Mouse (Mus musculus): ENCODE results near the gene Lag3. TPM values are rescaled to one million over a fixed set of nuclear protein-coding genes. Genes with fewer than 3 reads are reported as not detected.

Lag3 gene
- polyA plus RNA-seq, 1 experiment from 2014 or later, result 4.0 TPM

DNA sequence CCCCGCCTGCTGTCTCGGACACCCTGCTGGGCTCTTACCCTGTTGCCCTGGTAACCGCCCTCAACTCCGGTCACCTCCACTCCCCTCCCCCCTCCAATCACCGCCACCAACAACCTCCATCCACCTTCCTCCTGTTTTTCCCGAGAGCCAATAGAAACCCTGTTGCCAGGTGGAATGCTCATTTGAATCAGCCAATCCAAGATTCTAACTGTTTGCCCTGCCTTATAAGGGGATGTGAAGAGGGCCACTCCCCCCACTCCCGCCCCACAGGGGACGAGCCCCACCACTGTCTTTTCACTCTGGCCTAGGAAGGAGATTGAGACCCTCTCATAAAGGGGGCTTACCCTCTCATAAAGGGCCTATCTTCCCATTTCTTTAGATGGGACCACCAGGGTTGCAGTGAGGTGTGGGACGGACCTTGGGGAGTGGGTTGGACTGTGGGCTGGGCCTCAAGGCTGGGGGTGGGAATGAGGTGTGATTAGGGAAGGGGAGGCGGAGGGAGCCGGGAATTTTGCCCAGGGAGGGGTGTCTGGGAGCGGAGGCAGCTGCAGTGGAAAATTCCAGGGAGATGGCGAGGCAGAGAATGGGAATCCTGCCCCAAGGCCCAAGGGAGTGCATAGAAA, 8.3 kb upstream of the Lag3 start, which contains the start of gene Ptms:
Ptms (minus strand) TSS at position 409 of the 623 bp plus-strand sequence.
- peak; percentile 83 for ATAC-seq (ENCODE audit: insufficient number of reproducible peaks, low FRiP score, low TSS enrichment, low read depth)
- Histone ChIP-seq H3K4me1 (peaks cover 47% of the 10 kb centered on the region), H3K36me3 (peaks cover 3% of the 10 kb centered on the region), H3K9ac (no peak within 1 kb of the TSS), H3K4me2 (replicated peaks) (peak within 1 kb of the TSS; percentile 89), H3K9me3 (replicated peaks) (no peaks in the 10 kb centered on the region), H3K4me3 (replicated peaks) (peak within 1 kb of the TSS; percentile 89), H3K27me3 (no peaks in the 10 kb centered on the region), H3K27ac (replicated peaks) (peak within 1 kb of the TSS; percentile 100)
- 1% methylated on average over 13 of the region's 13 CpGs for WGBS

GRCm38 (mm10) chr6:124918890-124919627, 7.6 kb upstream of the Lag3 start:
- no peaks in the 10 kb centered on the region for H3K9me3 ChIP-seq (replicated peaks)
- H3K4me1 ChIP-seq, result peaks cover 55% of the 10 kb centered on the region
- peaks cover 11% of the 10 kb centered on the region for H3K36me3 ChIP-seq
- 0 out of 2 replicates have a peak overlapping the region, but pooled peaks have one; percentile 100 for H3K9ac ChIP-seq
- H3K27me3 ChIP-seq, result no peaks in the 10 kb centered on the region
- no peak for ATAC-seq (ENCODE audit: insufficient number of reproducible peaks, low FRiP score, low TSS enrichment, low read depth)
- peak overlapping the region; percentile 89 for H3K4me3 ChIP-seq (replicated peaks)
- peak overlapping the region; percentile 89 for H3K4me2 ChIP-seq (replicated peaks)
- 22% methylated on average over 13 of the region's 14 CpGs for WGBS
- H3K27ac ChIP-seq (replicated peaks), result peak overlapping the region; percentile 100

DNA sequence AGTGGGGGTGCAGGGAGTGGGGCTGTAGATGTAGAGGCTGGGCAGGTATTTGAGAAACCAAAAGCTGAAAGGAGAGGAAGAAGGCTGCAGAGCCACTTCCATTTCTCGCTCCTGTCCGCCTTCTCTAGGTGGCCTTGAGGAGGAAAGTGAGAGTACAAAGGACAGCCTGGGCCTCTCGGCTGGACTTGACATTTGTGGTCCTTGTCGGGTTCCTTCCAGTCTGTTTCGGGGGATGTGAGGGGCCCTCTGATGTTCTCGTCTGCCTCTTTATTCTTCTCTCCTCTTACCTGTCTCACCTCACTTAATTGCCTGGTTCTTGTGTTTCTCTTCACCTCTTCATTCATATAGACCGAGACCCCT, 6.8 kb upstream of the Lag3 start:
- peaks cover 18% of the 10 kb centered on the region for H3K36me3 ChIP-seq
- no peaks in the 10 kb centered on the region for H3K27me3 ChIP-seq
- H3K4me2 ChIP-seq (replicated peaks), result peak overlapping the region; percentile 89
- peak overlapping the region; percentile 100 for H3K27ac ChIP-seq (replicated peaks)
- 11% methylated on average over 7 of the region's 7 CpGs for WGBS
- peaks cover 62% of the 10 kb centered on the region for H3K4me1 ChIP-seq
- peak overlapping the region; percentile 89 for H3K4me3 ChIP-seq (replicated peaks)
- H3K9me3 ChIP-seq (replicated peaks), result no peaks in the 10 kb centered on the region
- peak overlapping the region; percentile 100 for H3K9ac ChIP-seq
- ATAC-seq (ENCODE audit: insufficient number of reproducible peaks, low FRiP score, low TSS enrichment, low read depth), result no peak

DNA sequence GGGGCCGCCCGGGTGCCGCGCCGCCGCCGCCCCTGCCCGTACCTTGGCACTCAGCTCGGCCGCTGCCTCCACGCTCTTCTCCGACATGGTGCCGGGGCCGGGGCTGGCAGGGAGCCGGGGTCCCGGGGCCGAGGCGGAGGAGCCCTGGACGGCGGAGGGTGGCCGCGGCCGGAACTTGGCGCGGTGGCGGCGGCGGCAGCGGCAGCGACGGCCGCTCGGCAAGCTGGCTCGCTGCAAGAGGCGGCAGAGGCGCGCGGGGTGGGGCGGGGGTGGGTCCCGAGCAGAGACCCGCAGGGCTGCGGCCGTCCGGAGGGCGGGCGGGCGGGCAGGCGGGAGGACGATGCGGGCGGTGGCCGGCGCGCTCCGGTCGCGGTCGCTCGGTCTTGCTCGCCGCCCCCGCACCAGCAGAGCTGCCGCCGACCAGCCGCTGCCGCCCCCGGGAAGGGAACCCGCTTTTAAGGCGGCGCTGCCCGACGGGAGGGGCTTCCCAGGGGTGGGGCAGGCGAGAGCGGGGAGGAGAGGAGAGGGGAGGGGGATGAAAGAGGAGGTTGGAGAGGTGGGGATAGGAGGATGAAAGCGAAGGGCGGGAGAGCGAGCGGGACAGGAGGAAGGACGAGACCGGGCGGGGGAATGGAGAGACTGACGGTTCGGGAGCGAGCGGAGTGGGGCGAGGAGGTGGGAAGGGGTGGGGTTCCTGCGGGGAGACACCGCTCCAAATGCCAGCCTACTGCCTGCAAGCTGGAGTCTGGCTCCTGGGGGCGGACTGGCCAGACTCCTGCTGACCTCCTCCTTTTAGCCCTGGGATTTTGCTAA, 6.2 kb upstream of the Lag3 start:
- Histone ChIP-seq H3K9ac (peak overlapping the region; percentile 100), H3K4me2 (replicated peaks) (peak overlapping the region; percentile 89), H3K4me3 (replicated peaks) (peak overlapping the region; percentile 89), H3K4me1 (peaks cover 65% of the 10 kb centered on the region), H3K36me3 (peaks cover 24% of the 10 kb centered on the region), H3K27me3 (no peaks in the 10 kb centered on the region), H3K27ac (replicated peaks) (peak overlapping the region; percentile 100), H3K9me3 (replicated peaks) (no peaks in the 10 kb centered on the region)
- ATAC-seq (ENCODE audit: insufficient number of reproducible peaks, low FRiP score, low TSS enrichment, low read depth), result peak; percentile 84
- WGBS, result under 1% methylated on average over 65 of the region's 89 CpGs

GRCm38 (mm10) chr6:124916695-124917517, 5.4 kb upstream of the Lag3 start:
- no peaks in the 10 kb centered on the region for H3K9me3 ChIP-seq (replicated peaks)
- peak overlapping the region; percentile 89 for H3K4me2 ChIP-seq (replicated peaks)
- peak overlapping the region; percentile 100 for H3K27ac ChIP-seq (replicated peaks)
- no peaks in the 10 kb centered on the region for H3K27me3 ChIP-seq
- ATAC-seq (ENCODE audit: insufficient number of reproducible peaks, low FRiP score, low TSS enrichment, low read depth), result peak; percentile 74
- under 1% methylated on average over 65 of the region's 67 CpGs for WGBS
- H3K9ac ChIP-seq, result peak overlapping the region; percentile 100
- H3K4me3 ChIP-seq (replicated peaks), result peak overlapping the region; percentile 89
- H3K36me3 ChIP-seq, result peaks cover 25% of the 10 kb centered on the region
- H3K4me1 ChIP-seq, result peaks cover 67% of the 10 kb centered on the region

DNA sequence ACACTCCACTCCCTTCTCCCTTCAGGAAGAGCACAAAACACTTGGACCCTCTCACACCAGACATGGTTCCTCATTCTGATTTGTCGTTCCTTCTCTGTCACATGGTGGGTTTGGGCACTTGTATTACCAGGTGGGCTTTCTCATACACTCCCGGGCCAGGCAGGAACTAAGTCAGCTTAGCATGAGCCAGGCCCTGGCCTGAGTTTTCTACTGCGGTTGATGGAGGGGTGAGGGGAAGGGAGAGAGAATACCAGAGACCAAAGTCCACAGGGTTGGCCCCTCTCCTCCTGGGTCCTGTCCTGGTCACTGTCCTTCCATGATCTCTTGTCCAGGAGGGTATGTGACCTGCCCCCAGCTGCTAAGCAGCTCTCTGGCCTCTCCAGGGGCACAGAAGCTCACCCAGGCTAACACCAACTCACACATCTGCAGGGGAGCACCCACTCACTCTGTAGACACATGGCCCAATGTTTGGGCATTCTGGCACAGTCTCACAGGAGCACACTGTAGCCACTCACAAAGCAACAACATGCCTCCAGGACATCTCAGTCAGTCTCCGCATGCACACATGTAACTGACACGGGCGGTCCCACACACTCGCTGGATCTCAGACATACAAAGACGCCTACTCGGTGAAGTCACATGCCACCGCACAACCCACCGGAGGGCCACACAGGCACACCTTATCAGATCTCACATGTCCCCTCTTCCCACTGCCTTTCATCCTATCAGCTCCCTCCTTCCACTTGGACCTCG, 4.6 kb upstream of the Lag3 start:
- WGBS, result 1% methylated on average over 12 of the region's 12 CpGs
- Histone ChIP-seq H3K4me2 (replicated peaks) (peak overlapping the region; percentile 89), H3K4me3 (replicated peaks) (peak overlapping the region; percentile 89), H3K9me3 (replicated peaks) (no peaks in the 10 kb centered on the region), H3K4me1 (peaks cover 65% of the 10 kb centered on the region), H3K36me3 (peaks cover 25% of the 10 kb centered on the region), H3K27ac (replicated peaks) (peak overlapping the region; percentile 100), H3K27me3 (no peaks in the 10 kb centered on the region), H3K9ac (peak overlapping the region; percentile 100)
- no peak for ATAC-seq (ENCODE audit: insufficient number of reproducible peaks, low FRiP score, low TSS enrichment, low read depth)

- ATAC-seq (ENCODE audit: insufficient number of reproducible peaks, low FRiP score, low TSS enrichment, low read depth), result no peak
- WGBS, result 16% methylated on average over 22 of the region's 22 CpGs
- Histone ChIP-seq H3K9ac (peak overlapping the region; percentile 100), H3K4me1 (peaks cover 63% of the 10 kb centered on the region), H3K27me3 (peaks cover 1% of the 10 kb centered on the region; the same call in 1 of the 2 replicates), H3K27ac (replicated peaks) (peak overlapping the region; percentile 100; the same call in 1 of the 2 replicates), H3K4me2 (replicated peaks) (peak overlapping the region; percentile 89), H3K9me3 (replicated peaks) (no peaks in the 10 kb centered on the region), H3K4me3 (replicated peaks) (peak overlapping the region; percentile 89), H3K36me3 (peaks cover 25% of the 10 kb centered on the region)
These were observed 3.8 kb upstream of the Lag3 start for GRCm38 (mm10) chr6:124915160-124915941.

DNA sequence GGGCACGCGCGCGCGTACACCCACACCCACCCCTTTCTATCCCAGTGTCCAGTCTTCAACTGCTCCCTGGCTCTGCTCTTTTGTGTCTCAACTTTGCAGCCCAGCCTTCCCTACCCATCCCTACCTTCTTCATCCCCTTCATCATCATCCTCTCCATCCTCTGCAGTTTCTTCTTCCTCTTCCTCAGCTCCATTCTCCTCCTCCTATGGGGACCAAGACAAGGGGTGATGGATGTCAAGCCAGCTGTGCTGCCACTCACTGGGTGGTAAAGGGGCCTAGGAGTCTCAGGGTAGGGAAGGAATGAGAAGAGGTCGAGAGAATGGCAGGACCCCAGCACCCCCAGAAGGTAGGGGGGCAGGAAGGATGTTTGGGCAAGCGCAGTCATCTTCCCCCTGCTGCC, 3.0 kb upstream of the Lag3 start:
- no peak for ATAC-seq (ENCODE audit: insufficient number of reproducible peaks, low FRiP score, low TSS enrichment, low read depth)
- Histone ChIP-seq H3K36me3 (peaks cover 25% of the 10 kb centered on the region), H3K4me3 (replicated peaks) (no peak overlapping the region), H3K27me3 (peaks cover 10% of the 10 kb centered on the region; the same call in 1 of the 2 replicates), H3K4me1 (peaks cover 68% of the 10 kb centered on the region), H3K9me3 (replicated peaks) (no peaks in the 10 kb centered on the region), H3K27ac (replicated peaks) (no peak overlapping the region; the same call in 1 of the 2 replicates), H3K4me2 (replicated peaks) (no peak overlapping the region; the same call in 1 of the 2 replicates), H3K9ac (no peak overlapping the region)
- 79% methylated on average over 7 of the region's 7 CpGs for WGBS

DNA sequence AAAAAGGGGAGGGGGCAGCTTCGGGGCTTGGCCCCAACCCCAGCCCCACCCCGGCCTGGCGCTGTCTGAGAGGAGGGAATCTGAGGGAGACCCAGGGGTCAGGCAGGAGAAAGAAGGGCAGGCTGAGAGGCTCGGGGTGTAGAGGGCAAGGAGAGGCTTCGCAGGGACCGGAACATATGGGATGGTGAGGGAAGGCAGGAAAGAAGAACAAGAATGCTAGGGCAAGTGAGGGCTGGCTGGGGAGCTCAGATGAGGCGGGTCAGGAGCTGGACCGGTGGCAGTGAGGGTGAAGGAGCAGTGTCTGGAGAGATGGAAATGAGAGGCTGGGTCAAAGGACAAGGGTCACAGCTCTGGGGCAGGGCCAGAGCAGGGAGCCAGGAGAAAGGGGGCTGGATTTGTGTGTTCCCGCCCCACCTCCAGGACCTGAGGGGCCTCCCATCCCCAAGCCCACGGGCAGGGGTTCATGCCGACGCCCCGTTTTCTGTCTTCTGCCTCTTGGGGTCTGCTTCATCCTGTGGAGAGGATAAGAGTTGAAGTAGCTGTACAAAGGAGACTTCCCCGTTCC, 2.3 kb upstream of the Lag3 start:
- Histone ChIP-seq H3K27me3 (peaks cover 10% of the 10 kb centered on the region; the same call in 1 of the 2 replicates), H3K27ac (replicated peaks) (peak overlapping the region; percentile 40), H3K4me1 (peaks cover 62% of the 10 kb centered on the region), H3K9me3 (replicated peaks) (no peaks in the 10 kb centered on the region), H3K4me2 (replicated peaks) (no peak overlapping the region), H3K4me3 (replicated peaks) (no peak overlapping the region), H3K36me3 (peaks cover 25% of the 10 kb centered on the region), H3K9ac (no peak overlapping the region)
- ATAC-seq (ENCODE audit: insufficient number of reproducible peaks, low FRiP score, low TSS enrichment, low read depth), result no peak
- 53% methylated on average over 14 of the region's 14 CpGs for WGBS
